Mouse (Mus musculus) hindbrain, postnatal 0 days (tissue): ENCODE measurements around the gene Plekhm2. TPM values are rescaled to one million over a fixed set of nuclear protein-coding genes. Genes with fewer than 3 reads are reported as not detected.

Experiments used
- ATAC-seq: fragments of 200-750 bp; cut with Nextera tagmentation; 2 replicates; pipeline ENCODE4 v1.8.0; 2017; ENCODE audit warnings: mild to moderate bottlenecking, moderate TSS enrichment, moderate library complexity
- DNase-seq: peaks from one replicate; pipeline ENCODE4 v3.0.0-alpha.2; 2015; ENCODE audit warnings: low spot score
- H3K27ac ChIP-seq: fragments of 300-500 bp; sonication (generic); 2 replicates; pipeline ENCODE4 v1.5.1; 2014; ENCODE audit warnings: mild to moderate bottlenecking
- H3K27me3 ChIP-seq: fragments of 300-500 bp; sonication (generic); 2 replicates; pipeline ENCODE4 v1.6.1; 2014; ENCODE audit warnings: low read length, mixed read lengths; ENCODE audit not compliant: insufficient read depth
- H3K36me3 ChIP-seq: fragments of 300-500 bp; sonication (generic); 2 replicates; pipeline ENCODE4 v1.6.1; 2014; ENCODE audit warnings: low read length, mixed read lengths; ENCODE audit not compliant: insufficient read depth
- H3K4me1 ChIP-seq: fragments of 300-500 bp; sonication (generic); 2 replicates; pipeline ENCODE4 v1.6.1; 2014; ENCODE audit warnings: antibody characterized with exemption, low read length, mixed read lengths; ENCODE audit not compliant: insufficient read depth
- H3K4me2 ChIP-seq: fragments of 300-500 bp; sonication (generic); 2 replicates; pipeline ENCODE4 v1.6.1; 2014; ENCODE audit warnings: low read depth, mild to moderate bottlenecking, low read length, moderate library complexity, mixed read lengths
- H3K4me3 ChIP-seq: fragments of 300-500 bp; sonication (generic); 2 replicates; pipeline ENCODE4 v1.5.1; 2014; ENCODE audit warnings: low read length
- H3K9ac ChIP-seq: fragments of 300-500 bp; sonication (generic); replicated peaks from 2 replicates; pipeline ENCODE4 v1.6.1; 2014; ENCODE audit warnings: mild to moderate bottlenecking, low read length, moderate library complexity, mixed read lengths
- H3K9me3 ChIP-seq: fragments of 300-500 bp; sonication (generic); 2 replicates; pipeline ENCODE4 v1.6.1; 2016; ENCODE audit warnings: low read length, mixed read lengths
- CTCF ChIP-seq: IDR thresholded peaks from 2 replicates; pipeline ENCODE4 v1.5.1; 2016; ENCODE audit warnings: antibody characterized with exemption, control low read depth, low read depth
- WGBS: fragments of 180-500 bp; shearing (Covaris S2); extraction: QIAGEN DNeasy Blood & Tissue Kit; methylation state at CpG from one replicate; pipeline ENCODE4 v1.1.7; 2014; 5-methylcytosine and 5-hydroxymethylcytosine counted together
- polyA plus RNA-seq: library from polyadenylated mRNA; unstranded; fragments of >200 nt; fragmentation: Nextera tagmentation; extraction: Ambion mirVana; gene quantifications from 2 replicates; pipeline ENCODE4 v1.2.1, GENCODE M21; 2015
- total RNA-seq: library from RNA; depleted of rRNA; stranded (reverse); fragments of >200 nt; gene quantifications from 2 replicates; pipeline ENCODE4 v1.2.3, GENCODE M21; 2014; rRNA removed

Gene Plekhm2
- total RNA-seq (45.8 and 47.6 TPM in 2 replicates), polyA plus RNA-seq (6.1 and 6.4 TPM in 2 replicates)

GRCm38 (mm10) chr4:141664799-141665198 is at the start of gene Plekhm2:
Gene Plekhm2 (minus strand): TSS chr4:141664899.
- ATAC-seq = no peak
- H3K27me3 ChIP-seq = no peaks in the 10 kb centered on the region
- peak within 1 kb of the TSS; percentile 91 for H3K4me2 ChIP-seq
- H3K9ac ChIP-seq = peak within 1 kb of the TSS; percentile 96
- WGBS = 60% methylated on average over 8 of the region's 8 CpGs
- peaks cover 6% of the 10 kb centered on the region; the same call in 1 of the 2 replicates for H3K4me1 ChIP-seq
- H3K27ac ChIP-seq = peak within 1 kb of the TSS; percentile 92
- no peak for TF ChIP-seq CTCF
- no peaks in the 10 kb centered on the region for H3K9me3 ChIP-seq
- H3K4me3 ChIP-seq = peak within 1 kb of the TSS; percentile 83
- H3K36me3 ChIP-seq = peaks cover 7% of the 10 kb centered on the region; the same call in 1 of the 2 replicates
- no peak for DNase-seq

GRCm38 (mm10) chr4:141713598-141714142 is 49.0 kb upstream of the Plekhm2 start:
- no peak overlapping the region for H3K4me3 ChIP-seq
- H3K4me2 ChIP-seq = no peak overlapping the region
- H3K9ac ChIP-seq = no peak overlapping the region
- H3K36me3 ChIP-seq = peaks cover 39% of the 10 kb centered on the region
- no peak overlapping the region for H3K27ac ChIP-seq
- TF ChIP-seq CTCF = no peak
- WGBS = 86% methylated on average over 5 of the region's 5 CpGs
- no peaks in the 10 kb centered on the region for H3K4me1 ChIP-seq
- no peaks in the 10 kb centered on the region for H3K27me3 ChIP-seq
- no peak for DNase-seq
- ATAC-seq = no peak
- H3K9me3 ChIP-seq = no peaks in the 10 kb centered on the region

- Histone ChIP-seq H3K4me3 (no peak overlapping the region), H3K4me2 (no peak overlapping the region), H3K9me3 (no peaks in the 10 kb centered on the region), H3K9ac (no peak overlapping the region), H3K4me1 (no peaks in the 10 kb centered on the region), H3K27me3 (no peaks in the 10 kb centered on the region), H3K36me3 (peaks cover 62% of the 10 kb centered on the region), H3K27ac (no peak overlapping the region)
- DNase-seq (no peak), ATAC-seq (no peak)
- TF ChIP-seq CTCF = no peak
- WGBS = 100% methylated on average over 1 of the region's 1 CpGs
These were observed 46.6 kb upstream of the Plekhm2 start for GRCm38 (mm10) chr4:141711250-141711649.

GRCm38 (mm10) chr4:141708971-141709370 is 44.3 kb upstream of the Plekhm2 start:
- Histone ChIP-seq H3K9me3 (no peaks in the 10 kb centered on the region), H3K4me2 (no peak overlapping the region), H3K27ac (no peak overlapping the region), H3K9ac (no peak overlapping the region), H3K27me3 (no peaks in the 10 kb centered on the region), H3K36me3 (peaks cover 81% of the 10 kb centered on the region), H3K4me3 (no peak overlapping the region), H3K4me1 (no peaks in the 10 kb centered on the region)
- DNase-seq (no peak), ATAC-seq (no peak)
- 98% methylated on average over 2 of the region's 2 CpGs for WGBS
- no peak for TF ChIP-seq CTCF

- no peak for TF ChIP-seq CTCF
- WGBS = 90% methylated on average over 7 of the region's 7 CpGs
- no peak overlapping the region for H3K9ac ChIP-seq
- no peak overlapping the region for H3K27ac ChIP-seq
- H3K9me3 ChIP-seq = no peaks in the 10 kb centered on the region
- H3K4me3 ChIP-seq = no peak overlapping the region
- no peaks in the 10 kb centered on the region for H3K4me1 ChIP-seq
- no peak overlapping the region for H3K4me2 ChIP-seq
- DNase-seq (no peak), ATAC-seq (no peak)
- H3K27me3 ChIP-seq = no peaks in the 10 kb centered on the region
- peaks cover 80% of the 10 kb centered on the region for H3K36me3 ChIP-seq
These were observed 43.3 kb upstream of the Plekhm2 start for GRCm38 (mm10) chr4:141708005-141708404.

GRCm38 (mm10) chr4:141705331-141705730 is 40.6 kb upstream of the Plekhm2 start:
- Histone ChIP-seq H3K27me3 (no peaks in the 10 kb centered on the region), H3K4me2 (no peak overlapping the region), H3K27ac (peak overlapping the region; percentile 63; the same call in 1 of the 2 replicates), H3K9me3 (no peaks in the 10 kb centered on the region), H3K36me3 (peaks cover 73% of the 10 kb centered on the region), H3K4me3 (no peak overlapping the region), H3K9ac (no peak overlapping the region), H3K4me1 (no peaks in the 10 kb centered on the region)
- DNase-seq (peak; percentile 86), ATAC-seq (peak; percentile 93)
- no peak; the same call in 1 of the 2 replicates for TF ChIP-seq CTCF
- 63% methylated on average over 4 of the region's 4 CpGs for WGBS

- Histone ChIP-seq H3K27me3 (no peaks in the 10 kb centered on the region), H3K27ac (peak overlapping the region; percentile 43; the same call in 1 of the 2 replicates), H3K4me1 (no peaks in the 10 kb centered on the region), H3K4me3 (no peak overlapping the region), H3K9me3 (no peaks in the 10 kb centered on the region), H3K36me3 (peaks cover 75% of the 10 kb centered on the region), H3K9ac (no peak overlapping the region), H3K4me2 (no peak overlapping the region)
- DNase-seq = no peak
- 90% methylated on average over 2 of the region's 2 CpGs for WGBS
- ATAC-seq = no peak
- TF ChIP-seq CTCF = no peak
These were observed 39.9 kb upstream of the Plekhm2 start for GRCm38 (mm10) chr4:141704625-141705024.
